Mouse (Mus musculus) T-helper 1 cell (primary cell): ENCODE measurements around the gene Pde4d.

ENCODE experiments used
- in situ Hi-C: fragments of 300-600 bp; cut with MboI, MseI; formaldehyde crosslinking; loops from one replicate; pipeline ENCODE4 v1.15.1; 2025; ENCODE audit warnings: high pct_unique_total_duplicates

Gene Pde4d

DNA sequence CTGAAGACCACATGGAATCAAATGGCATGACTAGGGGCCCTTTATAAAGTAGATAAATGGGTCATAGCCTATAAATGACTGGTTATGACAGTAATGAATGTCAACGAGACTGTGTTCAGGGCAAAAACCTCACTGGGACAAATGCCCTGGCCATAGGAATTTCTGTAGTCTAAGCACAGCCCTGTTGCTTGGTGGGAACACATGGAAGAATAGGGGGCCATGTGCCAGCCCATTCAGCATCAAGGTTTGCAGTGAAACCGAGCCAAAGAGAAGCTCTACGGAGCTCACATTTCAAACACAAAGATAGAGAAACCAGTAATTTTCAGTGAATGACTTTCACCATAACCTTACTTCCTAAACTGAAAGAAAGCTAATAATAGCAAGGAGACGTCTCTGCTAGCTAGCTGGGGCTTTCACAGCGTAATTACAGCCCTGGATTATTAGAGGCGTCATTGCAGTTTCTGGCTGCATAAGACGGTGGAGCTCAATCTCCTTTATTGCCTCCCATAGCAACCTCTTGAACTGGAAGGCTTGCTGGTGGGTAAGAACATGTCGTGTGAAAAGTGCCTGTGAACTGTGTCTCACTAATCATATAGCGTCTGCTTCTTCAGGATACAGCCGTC, 1533.2 kb downstream of the Pde4d start:
- in situ Hi-C loops, result no loop called here

DNA sequence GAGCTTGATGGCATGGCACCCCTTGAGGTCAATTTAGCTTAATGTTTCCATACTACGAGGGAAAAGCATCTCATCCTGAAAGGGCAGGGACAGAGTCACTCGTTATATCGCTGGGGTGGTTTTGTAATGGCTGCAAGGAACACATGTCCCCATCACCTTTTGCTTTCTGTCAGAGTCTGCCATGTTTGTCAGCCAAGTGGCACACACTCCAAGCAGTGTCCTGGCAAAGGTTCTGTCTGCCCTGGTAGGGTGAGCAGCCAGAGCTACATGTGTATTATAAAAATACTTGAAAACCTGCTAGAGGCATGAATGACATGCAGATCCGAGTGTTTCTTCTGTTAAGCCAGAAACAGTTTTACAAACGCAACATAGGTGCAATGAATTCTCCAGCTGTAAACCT, 1535.7 kb downstream of the Pde4d start:
- in situ Hi-C loops, result no loop called here

DNA sequence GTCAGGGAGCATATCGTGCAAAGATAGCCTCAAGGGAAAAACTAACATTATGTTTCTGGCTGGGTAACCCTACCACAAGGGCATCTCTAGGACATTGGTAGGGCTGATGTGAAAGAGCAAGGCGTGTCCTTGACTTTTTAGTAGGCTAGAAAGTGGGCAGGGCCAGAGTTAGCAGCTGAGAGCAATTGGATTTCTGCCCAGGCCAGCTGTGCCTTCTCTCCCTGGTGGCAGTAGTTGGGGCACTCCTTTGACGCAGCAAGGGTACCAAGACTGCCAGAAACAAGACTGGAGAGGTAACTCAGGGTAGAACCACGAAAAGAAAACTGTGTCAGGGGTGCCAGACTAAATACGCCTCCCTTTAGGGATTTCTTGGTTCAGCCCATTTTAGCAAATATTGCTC, 1536.1 kb downstream of the Pde4d start:
- in situ Hi-C loops, result no loop called here

DNA sequence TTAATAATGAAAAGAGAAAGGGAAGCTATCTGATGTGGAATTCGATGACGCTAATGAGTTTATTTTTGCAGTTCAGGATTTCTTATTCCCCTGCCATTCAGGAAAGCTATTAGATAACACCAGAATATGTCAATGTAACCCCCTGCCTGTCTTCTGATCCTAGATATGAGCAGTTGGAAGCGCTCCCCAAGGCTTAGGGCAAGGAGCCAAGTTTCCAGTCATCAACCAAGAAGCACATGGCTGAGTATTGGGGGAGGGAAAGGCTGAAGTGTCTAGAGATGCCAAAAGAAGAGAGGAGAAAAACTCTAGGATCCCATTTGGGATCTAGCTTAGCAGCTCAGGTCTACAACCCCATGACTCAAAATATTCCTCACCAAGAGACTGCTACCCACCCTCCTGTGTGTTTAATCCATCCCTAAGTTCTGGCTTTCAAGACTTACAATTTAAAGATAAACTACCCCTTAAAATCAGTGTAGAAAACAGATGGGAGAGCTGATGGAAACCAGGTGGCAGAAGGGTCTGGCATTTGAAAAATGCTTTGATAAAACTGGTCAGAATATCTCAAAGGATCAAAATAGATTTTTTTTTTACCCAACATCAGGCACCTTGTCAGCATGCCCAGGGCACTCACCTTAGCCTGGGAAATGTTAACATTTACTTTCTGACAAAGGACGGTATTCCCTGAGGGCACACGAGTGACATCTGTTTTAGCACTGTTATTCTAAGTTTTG, 1543.2 kb downstream of the Pde4d start:
- in situ Hi-C loops, result no loop called here

DNA sequence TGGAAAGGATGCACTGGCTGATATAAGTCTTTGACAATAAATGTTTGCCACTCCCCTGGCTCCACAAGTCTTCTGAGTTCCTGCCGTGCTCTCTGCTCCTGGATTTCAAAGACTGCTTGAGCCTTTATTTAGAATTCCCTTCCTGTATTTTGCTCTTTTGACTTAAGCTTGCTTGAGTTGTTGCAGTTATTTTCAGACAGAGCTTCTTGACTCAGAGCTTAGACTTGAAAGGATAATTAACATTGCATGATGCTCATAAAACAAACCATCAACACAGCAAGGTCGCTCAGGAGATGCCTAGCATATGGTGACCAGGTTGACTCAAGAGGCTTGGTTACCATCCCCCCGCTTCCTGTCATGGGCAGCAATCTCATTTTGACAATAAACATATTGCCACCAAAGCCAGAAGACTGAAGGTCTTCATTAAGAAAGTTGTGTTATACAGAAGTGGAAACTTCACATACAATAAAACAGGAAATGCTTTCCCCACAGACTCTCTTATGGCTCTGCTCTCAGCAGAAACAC, 1544.6 kb downstream of the Pde4d start:
- in situ Hi-C loops, result no loop called here

DNA sequence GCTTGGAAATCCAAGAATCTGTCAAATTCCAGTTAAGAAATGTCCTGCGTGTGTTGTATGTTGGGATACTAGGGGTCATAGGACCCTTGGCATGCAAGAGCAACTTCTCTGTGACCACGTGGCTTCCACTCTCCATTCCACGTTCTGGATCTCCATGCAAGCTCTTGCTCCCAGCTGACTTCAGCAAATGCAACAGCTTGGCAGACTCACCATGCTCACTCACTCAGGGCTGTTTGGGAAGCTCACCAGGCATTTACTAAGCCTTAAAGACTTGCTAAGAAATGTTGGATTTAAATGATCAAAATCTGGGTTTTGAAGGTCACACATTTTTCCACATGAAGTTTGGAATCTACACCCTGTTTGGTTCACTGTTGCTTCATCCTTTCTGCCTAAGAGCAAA, 1552.3 kb downstream of the Pde4d start:
- in situ Hi-C loops, result no loop called here
